Mouse (Mus musculus) embryonic facial prominence, embryonic 12.5 days (tissue): ENCODE results near the gene Cep112. TPM values are rescaled to one million over a fixed set of nuclear protein-coding genes. Genes with fewer than 3 reads are reported as not detected.

Experiments used
- ATAC-seq: fragments of 200-750 bp; cut with Nextera tagmentation; 2 replicates; pipeline ENCODE4 v1.8.0; 2017; ENCODE audit not compliant: insufficient number of reproducible peaks, insufficient read depth, low FRiP score, low TSS enrichment
- H3K27ac ChIP-seq: fragments of 300-500 bp; sonication (generic); 2 replicates; pipeline ENCODE4 v1.5.1; 2016; ENCODE audit warnings: mild to moderate bottlenecking
- H3K27me3 ChIP-seq: fragments of 300-500 bp; sonication (generic); 2 replicates; pipeline ENCODE4 v1.6.1; 2016; ENCODE audit warnings: mild to moderate bottlenecking, moderate library complexity
- H3K36me3 ChIP-seq: fragments of 300-500 bp; sonication (generic); 2 replicates; pipeline ENCODE4 v1.6.1; 2016; ENCODE audit warnings: mild to moderate bottlenecking
- H3K4me1 ChIP-seq: fragments of 300-500 bp; sonication (generic); 2 replicates; pipeline ENCODE4 v1.6.1; 2016
- H3K4me2 ChIP-seq: fragments of 300-500 bp; sonication (generic); replicated peaks from 2 replicates; pipeline ENCODE4 v1.6.1; 2016; ENCODE audit warnings: mild to moderate bottlenecking, moderate library complexity
- H3K4me3 ChIP-seq: fragments of 300-500 bp; sonication (generic); 2 replicates; pipeline ENCODE4 v1.5.1; 2016; ENCODE audit warnings: mild to moderate bottlenecking
- H3K9ac ChIP-seq: fragments of 300-500 bp; sonication (generic); 2 replicates; pipeline ENCODE4 v1.6.1; 2016; ENCODE audit warnings: mild to moderate bottlenecking, moderate library complexity
- H3K9me3 ChIP-seq: fragments of 300-500 bp; sonication (generic); 2 replicates; pipeline ENCODE4 v1.6.1; 2016; ENCODE audit warnings: mild to moderate bottlenecking, moderate library complexity
- WGBS: fragments of 180-500 bp; shearing (Covaris S2); methylation state at CpG from one replicate; pipeline ENCODE4 v1.1.7; 2016; 5-methylcytosine and 5-hydroxymethylcytosine counted together
- polyA plus RNA-seq: library from polyadenylated mRNA; unstranded; fragments of >200 nt; fragmentation: Nextera tagmentation; extraction: Ambion mirVana; gene quantifications from 2 replicates; pipeline ENCODE4 v1.2.1, GENCODE M21; 2016

Cep112 gene
- 13.8 and 18.0 TPM in 2 replicates for polyA plus RNA-seq

DNA sequence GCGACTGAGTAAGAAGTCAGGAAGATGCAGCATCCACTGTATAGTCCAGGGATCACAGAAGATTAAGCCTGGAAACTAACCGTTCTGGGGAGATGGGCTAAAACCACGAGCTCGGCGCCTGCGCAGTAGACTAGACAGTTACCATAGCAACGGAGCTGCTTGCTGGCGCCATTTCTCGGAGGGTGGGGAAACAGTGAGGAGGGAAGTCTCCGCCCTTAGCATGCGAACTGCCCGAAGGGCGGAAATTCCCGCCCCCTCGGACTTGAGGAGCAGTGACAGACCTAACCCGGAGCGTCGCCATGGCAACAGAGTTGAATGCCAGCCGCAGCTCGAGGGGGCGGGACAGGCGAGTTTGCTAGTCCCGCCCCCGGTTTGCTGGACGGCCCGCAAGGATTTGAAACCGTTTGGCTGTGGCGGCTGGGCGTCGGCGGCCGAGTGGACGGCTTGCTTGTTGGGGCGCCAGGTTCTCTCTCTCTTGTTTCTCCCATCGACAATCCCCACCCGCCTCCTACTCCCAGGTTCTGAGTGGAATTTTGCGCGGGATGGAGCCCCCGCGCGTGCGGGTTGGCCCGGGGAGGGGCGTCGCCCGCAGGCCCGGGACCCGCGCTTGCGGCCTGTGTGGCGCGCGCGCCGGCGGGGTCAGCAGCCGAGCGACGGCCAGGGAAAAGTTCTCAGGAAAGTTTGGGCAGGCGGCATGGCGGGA is at the start of gene Cep112:
TSS of gene Cep112 (plus strand) at position 304 of the 703 bp plus-strand sequence.
- H3K4me1 ChIP-seq = no peaks in the 10 kb centered on the region
- peak within 1 kb of the TSS; percentile 66 for H3K4me3 ChIP-seq
- H3K27me3 ChIP-seq = peaks cover 5% of the 10 kb centered on the region; the same call in 1 of the 2 replicates
- peak within 1 kb of the TSS; percentile 77 for H3K9ac ChIP-seq
- H3K4me2 ChIP-seq = peak within 1 kb of the TSS; percentile 65
- peak; percentile 91 for ATAC-seq
- 0 out of 2 replicates have a peak within 1 kb of the TSS, but pooled peaks have one; percentile 63 for H3K27ac ChIP-seq
- no peaks in the 10 kb centered on the region for H3K9me3 ChIP-seq
- no peaks in the 10 kb centered on the region for H3K36me3 ChIP-seq
- WGBS = under 1% methylated on average over 61 of the region's 61 CpGs

DNA sequence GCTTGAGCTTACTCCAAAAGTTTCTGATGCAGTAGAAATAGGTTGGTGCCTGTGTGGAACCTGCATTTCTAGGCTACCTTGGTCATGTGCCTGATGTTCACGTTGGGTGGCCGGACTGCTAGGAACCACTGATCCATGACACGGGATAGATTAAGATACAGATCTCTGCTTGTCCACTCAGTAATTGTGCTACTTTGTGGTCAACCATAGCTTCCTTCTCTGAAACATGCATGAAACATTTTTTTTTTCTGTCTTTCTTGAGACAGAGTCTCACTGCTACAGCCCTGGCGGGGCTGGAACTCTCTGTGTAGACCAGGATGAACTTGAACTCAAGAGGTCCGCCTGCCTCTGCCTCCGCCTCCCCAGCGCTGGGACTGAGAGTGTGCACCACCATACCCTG is 48.2 kb upstream of the Cep112 start:
- H3K4me1 ChIP-seq = no peaks in the 10 kb centered on the region
- H3K36me3 ChIP-seq = no peaks in the 10 kb centered on the region
- no peak overlapping the region for H3K4me2 ChIP-seq
- ATAC-seq = no peak
- no peaks in the 10 kb centered on the region for H3K27me3 ChIP-seq
- no peak overlapping the region for H3K4me3 ChIP-seq
- H3K9ac ChIP-seq = no peak overlapping the region
- 90% methylated on average over 7 of the region's 7 CpGs for WGBS
- H3K27ac ChIP-seq = no peak overlapping the region
- no peaks in the 10 kb centered on the region for H3K9me3 ChIP-seq

GRCm38 (mm10) chr11:108377680-108378362 is 47.2 kb upstream of the Cep112 start:
- ATAC-seq = no peak
- WGBS = 41% methylated on average over 19 of the region's 19 CpGs

DNA sequence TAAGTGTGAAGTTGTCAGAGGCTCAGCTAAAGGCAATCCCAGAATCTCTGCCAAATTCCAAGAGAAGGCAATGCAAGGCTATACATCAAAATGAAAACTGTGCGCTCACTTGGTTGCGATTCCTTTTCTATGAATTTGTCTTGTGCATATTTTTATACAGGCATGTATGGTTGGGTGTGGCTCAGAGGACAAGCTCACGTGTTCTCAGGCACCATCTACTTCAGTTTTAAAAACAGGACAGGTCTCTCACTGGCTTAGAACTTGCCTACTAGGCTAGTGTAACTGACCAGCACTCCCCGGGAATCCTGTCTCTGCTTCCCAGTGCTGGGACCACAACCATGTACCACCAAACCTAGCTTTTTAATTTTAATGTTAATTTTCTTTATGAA is 46.6 kb upstream of the Cep112 start:
- 76% methylated on average over 4 of the region's 4 CpGs for WGBS
- ATAC-seq = no peak
- H3K4me3 ChIP-seq = no peak overlapping the region
- H3K36me3 ChIP-seq = no peaks in the 10 kb centered on the region
- no peak overlapping the region for H3K27ac ChIP-seq
- H3K27me3 ChIP-seq = no peaks in the 10 kb centered on the region
- no peaks in the 10 kb centered on the region for H3K9me3 ChIP-seq
- H3K4me2 ChIP-seq = no peak overlapping the region
- H3K4me1 ChIP-seq = no peaks in the 10 kb centered on the region
- H3K9ac ChIP-seq = no peak overlapping the region

More at GRCm38 (mm10) chr11:108377680-108378362, 47.2 kb upstream of the Cep112 start:
- H3K4me2 ChIP-seq = no peak overlapping the region
- H3K4me1 ChIP-seq = no peaks in the 10 kb centered on the region
- no peak overlapping the region for H3K27ac ChIP-seq
- H3K36me3 ChIP-seq = no peaks in the 10 kb centered on the region
- H3K9ac ChIP-seq = no peak overlapping the region
- no peak overlapping the region for H3K4me3 ChIP-seq
- H3K9me3 ChIP-seq = no peaks in the 10 kb centered on the region
- H3K27me3 ChIP-seq = no peaks in the 10 kb centered on the region

DNA sequence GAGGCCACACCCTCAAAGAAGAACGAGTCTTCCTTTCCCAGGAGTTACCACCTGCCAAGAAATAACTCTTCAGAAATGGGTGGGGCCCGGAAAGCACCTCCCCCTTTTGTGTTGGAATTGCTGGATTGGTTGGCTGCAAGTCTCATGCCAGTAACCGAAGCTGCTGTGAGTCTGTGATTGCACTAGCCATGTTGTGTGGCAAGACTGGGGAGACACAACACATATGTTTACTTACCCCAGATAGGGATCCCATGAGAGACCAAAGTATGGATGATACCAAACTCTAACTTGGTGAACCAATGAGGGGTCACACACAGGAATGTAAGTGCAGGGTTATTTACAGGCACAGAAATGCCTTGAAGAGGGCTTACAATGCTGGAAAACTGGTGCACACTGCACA is 42.3 kb upstream of the Cep112 start:
- H3K27ac ChIP-seq = no peak overlapping the region
- H3K4me1 ChIP-seq = no peaks in the 10 kb centered on the region
- H3K36me3 ChIP-seq = no peaks in the 10 kb centered on the region
- H3K4me3 ChIP-seq = no peak overlapping the region
- H3K27me3 ChIP-seq = no peaks in the 10 kb centered on the region
- ATAC-seq = no peak
- no peak overlapping the region for H3K9ac ChIP-seq
- WGBS = 82% methylated on average over 3 of the region's 3 CpGs
- H3K9me3 ChIP-seq = no peaks in the 10 kb centered on the region
- no peak overlapping the region for H3K4me2 ChIP-seq

GRCm38 (mm10) chr11:108384920-108385665 is 39.9 kb upstream of the Cep112 start:
- Histone ChIP-seq H3K4me2 (no peak overlapping the region), H3K4me3 (no peak overlapping the region), H3K9me3 (no peaks in the 10 kb centered on the region), H3K27ac (no peak overlapping the region), H3K36me3 (no peaks in the 10 kb centered on the region), H3K27me3 (no peaks in the 10 kb centered on the region), H3K4me1 (no peaks in the 10 kb centered on the region), H3K9ac (no peak overlapping the region)
- ATAC-seq = no peak
- WGBS = 65% methylated on average over 4 of the region's 4 CpGs

DNA sequence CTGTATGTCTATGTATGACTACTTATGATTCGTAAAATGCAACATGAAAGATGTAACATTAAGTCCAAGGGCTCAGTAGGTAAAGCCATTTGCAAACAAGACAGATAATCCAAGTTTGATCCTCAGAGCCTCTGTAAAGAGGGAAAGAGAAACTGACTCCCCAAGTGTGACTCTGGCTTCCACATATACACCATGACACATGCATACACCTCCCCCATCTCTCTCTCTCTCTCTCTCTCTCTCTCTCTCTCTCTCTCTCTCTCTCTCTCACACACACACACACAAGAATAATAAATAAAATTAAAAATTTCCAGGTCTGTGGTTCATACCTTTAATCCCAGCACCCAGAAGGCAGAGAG is 39.3 kb upstream of the Cep112 start:
- no peaks in the 10 kb centered on the region for H3K27me3 ChIP-seq
- WGBS = 89% methylated on average over 1 of the region's 1 CpGs
- ATAC-seq = no peak

GRCm38 (mm10) chr11:108395061-108395460 is 29.9 kb upstream of the Cep112 start:
- no peak for ATAC-seq
- Histone ChIP-seq H3K4me1 (no peaks in the 10 kb centered on the region), H3K9me3 (no peaks in the 10 kb centered on the region), H3K27ac (no peak overlapping the region), H3K36me3 (no peaks in the 10 kb centered on the region), H3K27me3 (no peaks in the 10 kb centered on the region), H3K4me2 (no peak overlapping the region), H3K4me3 (no peak overlapping the region), H3K9ac (no peak overlapping the region)
- WGBS = 95% methylated on average over 9 of the region's 9 CpGs

More for the DNA sequence above, 39.3 kb upstream of the Cep112 start:
- Histone ChIP-seq H3K27ac (no peak overlapping the region), H3K4me1 (no peaks in the 10 kb centered on the region), H3K9ac (no peak overlapping the region), H3K9me3 (no peaks in the 10 kb centered on the region), H3K4me3 (no peak overlapping the region), H3K4me2 (no peak overlapping the region), H3K36me3 (no peaks in the 10 kb centered on the region)

DNA sequence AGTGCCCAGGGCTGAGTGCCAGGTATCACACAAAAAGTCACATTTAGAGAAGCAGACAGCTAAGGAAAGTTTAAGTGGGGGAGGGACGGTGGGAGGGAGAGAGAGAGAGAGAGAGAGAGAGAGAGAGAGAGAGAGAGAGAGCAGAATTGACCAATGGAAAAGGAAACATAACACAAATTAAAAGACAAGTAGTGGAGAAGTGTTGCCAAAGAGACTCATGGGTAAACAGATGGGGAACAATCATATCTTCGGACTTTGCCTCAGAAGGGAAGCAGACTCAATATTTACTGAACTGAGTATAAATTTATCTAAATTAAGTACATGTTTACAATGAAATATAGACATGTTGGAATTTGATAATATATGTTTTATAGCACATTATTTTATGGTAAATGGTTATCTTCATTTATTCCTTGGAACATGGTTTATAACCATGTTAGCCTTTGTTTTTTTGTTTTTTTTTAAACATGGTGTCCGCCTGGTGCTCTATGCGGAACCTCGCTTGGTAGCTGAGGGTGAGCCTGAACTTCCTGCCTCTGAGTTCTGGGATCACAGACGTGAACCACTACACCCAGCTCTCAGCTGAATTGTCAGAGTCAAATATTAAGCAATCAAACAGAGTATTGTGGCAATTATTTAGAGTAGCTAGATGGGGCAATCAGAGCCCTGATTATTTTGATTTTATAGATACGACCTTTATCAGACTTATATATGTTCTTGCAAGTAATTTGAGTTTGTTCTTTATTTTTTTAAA is 28.7 kb upstream of the Cep112 start:
- no peak overlapping the region for H3K9ac ChIP-seq
- H3K4me2 ChIP-seq = no peak overlapping the region

DNA sequence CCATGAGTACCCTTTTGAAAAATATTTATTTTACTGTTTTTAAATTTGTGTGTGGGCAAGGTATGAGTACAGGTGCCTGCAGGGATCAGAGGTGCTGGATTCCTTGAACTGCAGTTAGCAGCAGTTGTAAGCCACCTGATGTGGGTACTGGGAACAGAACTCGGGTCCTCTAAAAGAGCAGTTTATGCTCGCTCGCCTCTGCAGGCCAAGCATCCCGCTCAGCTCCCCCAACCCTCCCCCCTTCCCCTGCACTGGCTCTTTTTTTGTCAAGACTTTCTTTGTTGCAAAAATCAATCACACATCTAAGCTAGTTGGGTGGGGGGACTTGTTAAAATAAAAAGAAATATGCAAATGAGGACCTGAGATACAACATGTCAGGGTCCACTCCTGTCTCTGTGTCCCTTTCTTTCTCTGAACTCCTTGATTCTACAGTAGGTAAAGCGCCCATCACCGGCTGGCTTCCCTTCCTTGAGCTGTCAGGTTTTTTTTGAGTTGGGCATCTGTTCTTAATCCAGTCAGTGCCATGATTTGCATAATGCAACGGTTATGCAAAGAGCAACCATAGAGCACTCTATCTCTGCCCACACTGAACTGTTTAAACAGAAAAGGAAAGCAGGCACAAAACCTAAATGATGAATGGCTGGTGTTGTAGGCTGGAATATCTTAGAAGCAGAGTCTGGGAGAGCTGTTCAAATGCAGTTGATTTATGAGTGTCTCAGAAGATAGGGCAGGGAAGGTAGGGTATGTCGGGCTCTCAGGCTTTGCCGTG is 14.9 kb upstream of the Cep112 start:
- no peak overlapping the region for H3K9ac ChIP-seq
- no peak overlapping the region for H3K27ac ChIP-seq
- no peak overlapping the region for H3K4me2 ChIP-seq
- no peaks in the 10 kb centered on the region for H3K9me3 ChIP-seq
- WGBS = 54% methylated on average over 8 of the region's 9 CpGs
- H3K27me3 ChIP-seq = no peaks in the 10 kb centered on the region
- no peaks in the 10 kb centered on the region for H3K36me3 ChIP-seq
- H3K4me1 ChIP-seq = no peaks in the 10 kb centered on the region
- peak; percentile 15; the same call in 1 of the 2 replicates for ATAC-seq
- H3K4me3 ChIP-seq = no peak overlapping the region

More for the DNA sequence above, 28.7 kb upstream of the Cep112 start:
- no peaks in the 10 kb centered on the region for H3K4me1 ChIP-seq
- no peak overlapping the region for H3K27ac ChIP-seq
- H3K36me3 ChIP-seq = no peaks in the 10 kb centered on the region
- no peak for ATAC-seq
- no peaks in the 10 kb centered on the region for H3K27me3 ChIP-seq
- no peak overlapping the region for H3K4me3 ChIP-seq
- WGBS = 83% methylated on average over 7 of the region's 7 CpGs
- no peaks in the 10 kb centered on the region for H3K9me3 ChIP-seq

DNA sequence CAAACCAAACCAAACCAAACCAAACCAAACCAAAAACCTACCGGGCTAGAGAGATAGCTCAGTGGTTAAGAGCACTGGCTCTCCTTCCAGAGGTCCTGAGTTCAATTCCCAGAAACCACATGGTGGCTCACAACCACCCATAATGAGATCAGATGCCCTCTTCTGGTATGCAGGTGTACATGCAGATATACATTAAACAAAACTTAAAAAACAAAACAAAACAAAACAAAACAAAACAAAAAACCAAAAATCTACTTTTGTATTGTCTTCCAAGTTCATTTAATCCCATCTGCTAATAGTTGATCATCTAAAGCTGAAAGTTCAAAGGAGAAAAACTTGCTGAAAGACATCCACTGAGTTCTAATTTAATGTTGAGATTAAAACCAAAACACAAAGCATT is 8.6 kb upstream of the Cep112 start:
- Histone ChIP-seq H3K4me3 (no peak overlapping the region), H3K9ac (no peak overlapping the region), H3K4me1 (peaks cover 4% of the 10 kb centered on the region; the same call in 1 of the 2 replicates), H3K27ac (no peak overlapping the region), H3K9me3 (no peaks in the 10 kb centered on the region), H3K36me3 (no peaks in the 10 kb centered on the region), H3K27me3 (no peaks in the 10 kb centered on the region), H3K4me2 (no peak overlapping the region)
- ATAC-seq = no peak
- 90% methylated on average over 1 of the region's 1 CpGs for WGBS
